Mouse (Mus musculus) CH12.LX (cell line): Measurements from ENCODE around the gene Prrc2c.

Source experiments
- CHD2 ChIP-seq: IDR thresholded peaks from 2 replicates; pipeline ENCODE4 v1.6.1; 2011; ENCODE audit warnings: low read length, improper control_type of control experiment
- EP300 ChIP-seq: IDR thresholded peaks from 2 replicates; pipeline ENCODE4 v1.6.1; 2011; ENCODE audit warnings: low read length, improper control_type of control experiment

GRCm38 (mm10) chr1:162648416-162648815, 91.9 kb downstream of the Prrc2c start:
- TF ChIP-seq EP300, result no peak
- no peak for TF ChIP-seq CHD2
